Mouse (Mus musculus) liver, adult 2 months (tissue): ENCODE data around the gene Cntln.

ENCODE experiments used
- CTCF ChIP-seq: fragments of 200-500 bp; IDR thresholded peaks from 2 replicates; pipeline ENCODE4 v1.5.1; 2011; ENCODE audit warnings: low read depth, low read length, control low read depth
- POLR2A ChIP-seq: fragments of 200-500 bp; IDR thresholded peaks from 2 replicates; pipeline ENCODE4 v1.6.1; 2011; ENCODE audit warnings: low read length, control low read depth; ENCODE audit not compliant: insufficient read depth; ENCODE audit errors: extremely low read depth

GRCm38 (mm10) chr4:84857588-84857987, 26.5 kb upstream of the Cntln start:
- TF ChIP-seq CTCF = no peak
- TF ChIP-seq POLR2A = no peak
